Mouse (Mus musculus) bone marrow, adult 2 months (tissue): ENCODE results near the gene Rassf8.

Source experiments
- CTCF ChIP-seq: fragments of 200-500 bp; IDR thresholded peaks from 2 replicates; pipeline ENCODE4 v1.5.1; 2011; ENCODE audit warnings: low read length, control low read depth; ENCODE audit not compliant: control insufficient read depth, insufficient read depth
- POLR2A ChIP-seq: fragments of 200-500 bp; IDR thresholded peaks from 2 replicates; pipeline ENCODE4 v1.6.1; 2011; ENCODE audit warnings: low read depth, mild to moderate bottlenecking, control low read depth, low read length, borderline replicate concordance; ENCODE audit not compliant: control insufficient read depth

DNA sequence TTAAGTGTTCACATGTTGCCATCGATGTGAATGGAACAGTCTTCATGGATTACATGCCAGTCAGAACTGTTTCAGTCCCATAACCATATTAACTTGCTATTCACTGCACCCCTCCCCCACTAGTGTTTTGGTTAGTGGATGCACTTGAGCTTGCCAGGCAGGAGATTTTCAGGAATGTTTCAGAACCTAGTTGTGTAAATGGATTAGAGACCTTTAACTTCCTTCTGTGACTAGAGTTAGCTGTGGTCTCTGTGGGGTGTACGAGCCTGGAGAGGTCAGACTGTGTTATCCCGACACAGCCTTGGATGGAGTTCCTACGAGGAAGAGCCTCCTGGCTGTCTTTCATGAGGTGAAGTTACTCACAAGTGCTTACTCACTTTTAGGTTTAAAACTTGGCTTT is 29.7 kb downstream of the Rassf8 start:
- TF ChIP-seq POLR2A (no peak), CTCF (no peak)
